Mouse (Mus musculus) splenic B cell, adult 2 months (primary cell): ENCODE data around the gene Hephl1.
"Not testable (repeated sequence)": the region's sequence is repeated elsewhere in the genome, so short reads cannot be mapped to it uniquely, and the experiment has no call there.

Experiments used
- DNase-seq: peaks from one replicate; pipeline ENCODE4 v3.0.0-alpha.2; 2011; ENCODE audit warnings: low read depth, low spot score
- H3K27me3 ChIP-seq: 2 replicates; pipeline ENCODE4 v1.6.1; 2012; ENCODE audit warnings: mild to moderate bottlenecking, low read length, moderate library complexity, mixed read lengths; ENCODE audit not compliant: control insufficient read depth, poor library complexity, insufficient read depth, severe bottlenecking
- H3K36me3 ChIP-seq: 2 replicates; pipeline ENCODE4 v1.6.1; 2012; ENCODE audit warnings: mild to moderate bottlenecking, low read length, moderate library complexity, mixed read lengths; ENCODE audit not compliant: control insufficient read depth, poor library complexity, insufficient read depth, severe bottlenecking

Gene Hephl1

DNA sequence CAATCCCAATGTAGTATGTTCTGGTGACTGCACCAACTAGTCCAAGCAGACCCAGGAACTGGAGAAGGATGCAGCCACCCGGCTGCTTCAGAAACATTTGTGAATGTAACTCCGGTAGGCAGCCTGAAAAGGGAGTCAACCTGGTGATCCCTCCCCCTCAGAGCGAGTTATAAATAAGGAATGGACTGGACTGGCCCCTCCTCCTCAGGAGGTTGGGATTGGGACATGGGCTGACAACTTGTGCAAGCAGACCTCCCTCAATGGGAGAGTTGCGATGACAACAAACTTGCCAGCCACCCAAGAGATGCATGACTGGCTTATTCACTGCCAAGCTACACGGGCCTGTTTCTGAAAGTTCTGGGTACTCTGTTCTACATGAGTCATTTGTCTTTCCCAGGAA is at the start of gene Hephl1:
Gene Hephl1, minus strand, starts transcription at position 101 of the 400 bp plus-strand sequence.
- DNase-seq: no peak
- H3K27me3 ChIP-seq: no peaks in the 10 kb centered on the region
- H3K36me3 ChIP-seq: no peaks in the 10 kb centered on the region

DNA sequence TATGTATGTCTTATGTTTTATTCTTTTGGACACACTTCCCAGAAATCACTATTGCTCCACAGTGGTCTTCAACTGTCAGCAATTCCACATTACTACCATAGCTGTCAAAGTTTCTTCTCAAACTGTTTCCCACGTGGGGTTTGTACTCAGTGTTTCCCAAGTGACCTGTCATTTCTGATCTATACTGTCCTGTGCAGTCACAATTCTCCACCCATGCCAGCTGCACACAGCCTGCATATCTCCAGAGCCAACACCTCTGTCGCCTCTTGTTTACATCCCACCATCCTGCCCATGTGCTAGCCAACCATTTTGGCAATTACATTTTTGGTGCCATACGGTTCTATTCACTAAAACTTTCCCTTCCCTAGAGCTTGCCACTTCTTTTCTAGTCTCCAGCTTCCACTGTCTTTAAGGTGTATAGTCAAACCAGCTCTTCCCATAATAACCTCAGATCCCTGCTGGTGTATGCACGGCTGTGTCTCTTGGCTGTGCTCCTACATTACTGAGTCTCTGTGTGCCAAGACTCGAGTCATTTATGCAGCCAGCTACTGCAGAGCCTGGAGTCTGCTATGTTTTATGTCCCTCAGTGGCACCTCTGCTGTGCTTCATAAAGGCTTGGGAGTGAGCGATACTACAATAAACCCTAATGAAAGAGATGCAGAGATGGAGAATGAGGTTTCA is 37.5 kb upstream of the Hephl1 start:
- DNase-seq: no peak
- Histone ChIP-seq H3K27me3 (no peaks in the 10 kb centered on the region), H3K36me3 (no peaks in the 10 kb centered on the region)

DNA sequence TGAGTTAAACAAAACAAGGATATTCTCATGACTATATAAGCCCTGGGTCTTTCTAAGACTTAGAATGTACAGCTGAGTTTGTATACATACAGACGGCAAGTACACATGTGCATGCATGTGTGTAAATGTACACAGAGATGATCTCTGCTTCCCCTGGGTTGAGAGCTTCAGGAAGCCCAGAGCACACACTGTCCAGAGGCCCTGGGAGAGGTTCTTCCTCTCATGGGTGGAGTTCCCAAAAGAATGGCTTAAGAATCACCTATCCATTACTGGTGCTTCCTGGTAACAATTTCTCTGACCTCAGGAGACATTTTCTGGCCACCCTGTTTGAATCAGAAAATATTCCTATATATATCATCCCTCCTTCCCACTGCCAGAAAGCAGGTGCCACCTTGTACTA is 28.6 kb upstream of the Hephl1 start:
- Histone ChIP-seq H3K36me3 (no peaks in the 10 kb centered on the region), H3K27me3 (no peaks in the 10 kb centered on the region)
- DNase-seq: no peak

DNA sequence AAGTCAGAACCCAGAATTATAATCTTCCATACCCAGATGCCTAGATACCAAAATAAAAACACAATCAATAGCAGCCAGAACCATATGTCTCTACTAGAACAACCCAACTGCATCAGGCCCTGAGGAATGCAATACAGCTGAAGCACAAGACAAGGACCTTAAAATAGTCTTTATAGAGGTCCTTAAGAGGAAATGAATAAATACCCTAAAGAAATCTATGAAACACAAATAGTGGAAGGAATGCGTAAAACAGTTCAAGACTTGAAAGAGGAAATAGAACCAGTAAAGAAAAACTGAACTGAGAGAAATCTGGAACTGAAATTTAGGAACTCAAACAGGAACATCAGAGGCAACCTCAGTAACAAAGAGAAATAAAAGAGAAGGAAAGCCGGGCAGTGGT is 14.0 kb upstream of the Hephl1 start:
- Histone ChIP-seq H3K27me3 (no peaks in the 10 kb centered on the region), H3K36me3 (no peaks in the 10 kb centered on the region)
- DNase-seq: no peak

DNA sequence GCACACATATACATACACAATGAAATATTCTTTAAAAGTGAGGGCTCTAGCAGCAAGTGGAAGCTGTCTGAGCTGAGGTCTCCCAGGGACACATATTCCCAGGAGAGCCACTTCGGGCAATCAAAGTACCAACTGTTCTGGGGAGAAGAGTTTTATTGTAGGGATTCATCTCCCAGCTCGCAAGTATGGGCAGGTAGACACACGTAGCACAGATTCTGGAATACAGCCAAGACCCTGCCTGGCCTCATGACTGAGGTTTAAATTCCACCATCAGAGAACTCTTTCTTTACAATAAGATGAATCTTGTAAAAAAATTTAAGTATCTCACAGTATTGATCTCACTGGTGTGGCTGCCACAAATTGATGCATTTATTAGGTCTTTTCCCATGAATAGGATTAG is 10.5 kb upstream of the Hephl1 start:
- DNase-seq: no peak
- H3K36me3 ChIP-seq: no peaks in the 10 kb centered on the region
- H3K27me3 ChIP-seq: no peaks in the 10 kb centered on the region

DNA sequence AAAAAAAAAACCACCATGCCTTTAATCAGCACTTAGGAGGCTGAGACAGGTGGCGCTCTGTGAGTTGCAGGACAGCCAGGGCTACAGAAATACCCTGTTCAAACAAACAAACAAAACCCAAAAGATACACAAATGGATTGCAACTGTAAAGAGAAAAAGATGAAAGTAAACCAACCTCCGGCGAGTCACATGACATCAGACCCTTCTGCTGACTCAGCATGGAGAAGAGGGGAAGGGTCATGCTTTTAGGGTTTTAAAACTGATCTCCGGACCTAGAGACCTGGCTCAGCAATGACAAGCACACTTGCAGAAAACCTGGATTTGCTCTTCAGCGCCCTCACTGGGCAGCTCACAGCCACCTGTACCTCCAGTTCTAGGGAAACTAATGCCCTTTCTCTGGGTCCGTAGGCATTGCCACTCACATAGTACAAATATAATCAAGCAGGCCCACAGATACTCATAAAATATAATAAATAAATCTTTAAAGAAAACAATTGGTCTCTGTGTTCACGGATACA is 9.0 kb upstream of the Hephl1 start:
- DNase-seq: peak; percentile 8
- Histone ChIP-seq H3K36me3 (no peaks in the 10 kb centered on the region), H3K27me3 (no peaks in the 10 kb centered on the region)

DNA sequence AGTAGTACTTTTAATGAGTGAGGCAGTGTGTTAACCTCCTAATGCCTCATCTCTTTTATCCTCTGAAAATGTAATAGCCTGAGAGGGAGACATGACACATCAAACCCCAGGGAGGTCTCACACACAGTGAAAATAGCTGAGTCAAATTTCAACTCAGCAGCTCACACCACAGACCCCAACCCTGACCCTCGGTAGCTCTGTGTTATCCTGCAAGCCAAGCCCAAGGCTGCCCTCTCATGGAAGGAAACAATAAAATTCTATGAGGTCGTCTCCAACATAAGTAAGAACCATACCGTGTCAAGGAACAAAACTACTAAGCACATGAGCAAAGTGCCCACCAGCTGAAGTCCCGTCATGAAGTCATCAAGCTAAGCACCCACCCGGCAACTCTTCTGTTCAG is 8.3 kb upstream of the Hephl1 start:
- H3K27me3 ChIP-seq: no peaks in the 10 kb centered on the region
- no peaks in the 10 kb centered on the region for H3K36me3 ChIP-seq
- no peak for DNase-seq

DNA sequence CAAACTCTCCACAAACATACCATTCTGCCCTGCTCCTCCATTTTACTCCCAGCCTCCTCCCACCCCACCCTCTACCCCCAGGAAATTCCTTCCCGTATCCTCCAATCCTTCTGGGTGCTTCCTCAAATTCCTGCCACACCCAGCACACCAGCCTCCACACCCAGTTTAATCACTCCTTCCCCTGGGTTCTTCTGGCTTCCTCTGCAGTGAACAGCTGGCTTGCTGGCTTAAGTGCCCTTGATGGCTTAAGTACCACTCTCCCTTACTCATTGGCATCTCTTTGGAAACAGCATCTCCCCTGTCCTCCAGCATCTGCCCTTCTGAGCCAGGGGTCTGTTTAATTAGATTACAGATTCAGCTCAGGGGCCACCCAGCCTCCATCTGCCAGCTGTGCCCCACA is 7.6 kb upstream of the Hephl1 start:
- DNase-seq: no peak
- no peaks in the 10 kb centered on the region for H3K36me3 ChIP-seq
- no peaks in the 10 kb centered on the region for H3K27me3 ChIP-seq

DNA sequence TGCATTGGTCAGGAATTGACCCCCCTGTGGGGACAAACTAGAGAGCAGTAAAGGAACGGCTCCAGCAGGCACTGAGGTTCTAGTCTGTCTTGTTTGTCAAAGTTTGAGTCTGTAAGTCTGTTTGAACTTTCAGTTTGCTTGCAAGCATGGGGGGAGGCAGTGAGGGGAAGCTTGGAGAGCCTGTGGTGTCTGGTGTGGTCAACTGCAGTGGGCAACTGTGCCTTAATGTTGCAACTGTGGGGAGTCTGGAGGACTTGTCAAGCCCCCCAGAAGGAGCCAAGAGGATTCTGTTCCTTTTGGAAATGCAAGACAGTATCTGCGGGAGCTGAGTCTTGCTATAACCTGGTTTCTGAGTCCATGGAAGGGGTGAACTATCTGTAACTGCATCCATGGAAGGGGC is 4.3 kb upstream of the Hephl1 start:
- no peak for DNase-seq
- Histone ChIP-seq H3K27me3 (no peaks in the 10 kb centered on the region), H3K36me3 (no peaks in the 10 kb centered on the region)

DNA sequence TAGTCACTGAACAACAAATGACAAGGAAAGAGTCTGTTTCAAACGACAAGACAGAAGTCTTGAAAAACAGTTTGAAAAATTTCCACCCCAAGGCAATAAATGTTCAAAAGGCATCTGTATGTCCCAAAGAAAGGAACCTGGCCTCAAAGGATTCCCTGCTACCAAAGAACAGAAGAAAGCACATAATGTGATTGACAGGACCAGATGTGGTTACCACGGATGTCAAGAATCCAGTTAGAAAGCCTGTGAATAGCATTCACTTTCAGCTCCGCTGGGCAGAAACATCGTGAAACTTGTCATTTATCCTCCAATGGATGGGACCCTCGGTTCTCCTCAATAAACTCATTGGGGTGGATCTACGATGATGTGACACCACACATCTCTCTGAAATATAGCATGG is 2.2 kb upstream of the Hephl1 start:
- no peaks in the 10 kb centered on the region for H3K36me3 ChIP-seq
- DNase-seq: no peak
- H3K27me3 ChIP-seq: no peaks in the 10 kb centered on the region

DNA sequence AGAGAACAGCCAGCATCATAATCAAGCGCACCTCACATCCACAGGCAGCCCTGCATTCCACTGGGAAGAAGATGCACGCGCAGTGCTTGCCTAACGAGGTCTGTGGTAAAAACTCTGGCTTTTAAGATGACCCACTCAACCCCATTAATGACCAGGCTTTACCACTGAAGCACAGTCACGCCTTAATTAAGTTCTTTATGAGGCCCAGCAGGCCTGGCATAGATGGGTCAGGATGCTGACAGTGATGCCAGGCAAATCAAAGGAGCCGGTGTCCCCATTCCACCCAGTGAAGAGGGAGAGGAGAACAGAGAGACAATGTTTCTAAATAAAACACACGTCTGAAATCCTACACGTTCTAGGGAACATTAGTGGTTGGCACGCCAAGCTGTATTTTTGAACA is 3.8 kb downstream of the Hephl1 start:
- no peak for DNase-seq
- no peaks in the 10 kb centered on the region for H3K36me3 ChIP-seq
- no peaks in the 10 kb centered on the region for H3K27me3 ChIP-seq

DNA sequence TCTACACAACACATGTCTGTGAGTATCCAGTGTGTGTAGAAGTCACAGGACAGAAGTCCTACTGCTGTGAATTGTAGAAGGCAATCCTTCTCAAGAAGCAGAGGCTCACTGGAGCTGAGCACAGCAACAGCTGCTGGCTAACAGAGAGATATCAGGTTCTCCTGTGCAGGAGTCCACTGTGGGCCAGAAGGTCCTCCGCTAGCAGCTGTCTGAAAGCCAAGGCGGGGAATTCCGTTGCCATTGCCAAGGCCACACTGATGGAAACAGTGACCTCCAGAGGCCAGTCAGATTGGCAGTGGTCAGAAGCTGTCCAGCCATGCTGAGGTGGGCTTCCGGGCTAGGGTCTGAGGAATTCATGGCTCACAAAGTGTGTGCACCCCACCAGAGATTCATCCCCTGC is 6.8 kb downstream of the Hephl1 start:
- no peaks in the 10 kb centered on the region for H3K27me3 ChIP-seq
- DNase-seq: no peak
- H3K36me3 ChIP-seq: no peaks in the 10 kb centered on the region

DNA sequence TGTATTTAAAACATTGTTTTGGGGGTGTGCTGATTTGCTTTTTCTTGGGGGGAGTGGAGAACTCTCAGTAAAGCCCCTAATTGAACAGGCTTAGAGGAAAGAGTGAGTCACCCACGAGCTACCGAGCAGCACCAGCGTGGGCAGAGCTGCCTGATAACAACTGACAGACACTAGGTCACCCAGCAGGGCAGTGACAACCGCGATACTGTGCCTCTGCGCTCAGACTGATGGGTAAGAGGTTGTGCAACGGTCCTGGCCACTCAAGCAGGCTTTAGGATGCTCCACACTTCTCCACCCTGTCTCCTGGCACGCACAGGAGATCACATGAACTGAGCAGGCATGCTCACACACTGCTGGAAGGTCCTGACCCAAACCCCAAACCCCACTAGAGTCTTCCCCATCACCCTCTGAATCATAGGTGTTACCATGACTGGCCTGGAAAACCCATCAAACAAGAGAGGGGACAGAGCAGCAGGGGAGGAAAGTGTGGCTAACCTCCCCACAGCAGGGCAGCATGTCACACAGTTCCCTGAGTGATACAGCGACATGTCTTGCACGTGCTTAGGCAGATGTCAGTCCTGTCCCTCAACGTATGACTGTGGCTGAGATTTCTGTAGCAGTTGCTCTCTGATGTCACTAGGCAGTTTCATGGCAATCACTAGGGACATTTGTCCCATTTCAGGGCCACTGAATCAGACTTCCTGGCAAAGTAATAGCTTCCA is 8.2 kb downstream of the Hephl1 start:
- Histone ChIP-seq H3K36me3 (no peaks in the 10 kb centered on the region), H3K27me3 (no peaks in the 10 kb centered on the region)
- DNase-seq: no peak

DNA sequence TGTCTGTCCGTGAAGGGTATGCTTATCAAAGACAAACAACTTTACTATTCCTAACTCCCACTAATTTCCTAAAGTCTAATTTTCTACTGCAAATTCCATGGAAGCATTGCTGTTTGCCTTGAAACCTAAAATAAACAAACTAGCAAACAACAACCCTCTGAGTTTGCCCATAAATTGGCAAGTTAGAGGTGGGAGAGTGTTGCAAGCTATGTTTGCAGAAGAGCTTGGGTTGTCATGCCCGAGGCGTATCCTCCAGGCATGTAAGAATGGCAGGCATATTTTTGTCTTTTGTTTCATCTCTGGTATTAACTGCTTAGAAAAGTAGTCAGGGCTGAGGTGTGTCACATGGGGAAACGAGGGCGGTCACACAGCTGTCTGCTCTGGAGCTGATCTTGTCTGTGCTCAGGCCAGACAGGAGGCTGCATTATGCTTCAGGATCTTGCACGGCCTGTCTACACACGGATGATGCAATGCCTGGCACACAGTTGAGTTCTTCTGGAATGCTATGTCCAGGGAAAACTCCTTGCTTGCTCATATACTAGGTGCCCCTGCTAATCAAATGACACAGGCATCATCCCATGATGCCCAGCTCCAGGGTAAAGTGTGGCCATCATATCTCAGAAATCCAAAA is 10.3 kb downstream of the Hephl1 start:
- Histone ChIP-seq H3K27me3 (no peaks in the 10 kb centered on the region), H3K36me3 (no peaks in the 10 kb centered on the region)
- no peak for DNase-seq

DNA sequence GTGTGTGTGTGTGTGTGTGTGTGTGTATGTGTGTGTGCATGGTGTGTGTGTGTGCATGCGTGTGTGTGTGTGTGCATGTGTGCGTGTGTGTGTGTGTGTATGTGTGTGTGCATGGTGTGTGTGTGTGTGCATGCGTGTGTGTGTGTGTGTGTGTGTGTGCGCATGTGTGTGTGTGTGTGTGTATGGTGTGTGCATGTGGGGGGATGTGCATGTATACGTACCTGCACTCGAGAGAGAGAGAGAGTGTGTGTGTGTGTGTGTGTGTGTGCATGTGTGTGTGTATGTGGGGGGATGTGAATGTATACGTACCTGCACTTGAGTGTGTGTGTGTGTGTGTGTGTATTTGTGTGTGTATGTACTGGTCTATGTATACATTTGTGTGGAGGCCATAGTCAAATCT is 13.5 kb downstream of the Hephl1 start:
- not testable (repeated sequence) for H3K36me3 ChIP-seq, H3K27me3 ChIP-seq, DNase-seq
